Mouse (Mus musculus): Measurements from ENCODE around the gene C8g.

Gene C8g

GRCm38 (mm10) chr2:25500576-25501405, 728 bp downstream of the C8g start, which contains the start of gene Fbxw5:
Gene Fbxw5 (plus strand): TSS chr2:25500750.
- DNase-seq (ENCODE audit: low spot score in 2 of 2): peak; percentile 81 to 88

GRCm38 (mm10) chr2:25500071-25500575, 1.4 kb downstream of the C8g start:
- DNase-seq (ENCODE audit: low spot score in 2 of 2): no peak

GRCm38 (mm10) chr2:25498622-25499478, 2.7 kb downstream of the C8g start:
- no peak for DNase-seq (ENCODE audit: low spot score in 2 of 2)

- no peak for DNase-seq (ENCODE audit: low spot score in 2 of 2)
These were observed 3.5 kb downstream of the C8g start for GRCm38 (mm10) chr2:25497846-25498575.

- no peak for DNase-seq (ENCODE audit: low spot score in 2 of 2)
These were observed 5.1 kb downstream of the C8g start for GRCm38 (mm10) chr2:25496462-25496861.

GRCm38 (mm10) chr2:25493476-25493961, 8.0 kb downstream of the C8g start, which contains the start of gene Lcn12:
Gene Lcn12 (minus strand): TSS chr2:25493911.
- DNase-seq (ENCODE audit: low spot score in 2 of 2): no peak

GRCm38 (mm10) chr2:25492988-25493387, 8.5 kb downstream of the C8g start:
- no peak for DNase-seq (ENCODE audit: low spot score in 2 of 2)

GRCm38 (mm10) chr2:25488671-25489068, 12.8 kb downstream of the C8g start:
- no peak for DNase-seq (ENCODE audit: low spot score in 2 of 2)

- no peak for DNase-seq (ENCODE audit: low spot score in 2 of 2)
These were observed 13.4 kb downstream of the C8g start for GRCm38 (mm10) chr2:25487965-25488670.

- DNase-seq (ENCODE audit: low spot score in 2 of 2): no peak
These were observed 16.4 kb downstream of the C8g start for GRCm38 (mm10) chr2:25484901-25485647.

- peak; percentile 60 to 77 for DNase-seq (ENCODE audit: low spot score in 2 of 2)
These were observed 18.6 kb downstream of the C8g start for GRCm38 (mm10) chr2:25482969-25483368.

GRCm38 (mm10) chr2:25480541-25480940, 21.0 kb downstream of the C8g start:
- DNase-seq (ENCODE audit: low spot score in 2 of 2): no peak

GRCm38 (mm10) chr2:25479551-25480311, 21.8 kb downstream of the C8g start:
- no peak for DNase-seq (ENCODE audit: low spot score in 2 of 2)

GRCm38 (mm10) chr2:25477967-25478675, 23.4 kb downstream of the C8g start:
- no peak for DNase-seq (ENCODE audit: low spot score in 2 of 2)

GRCm38 (mm10) chr2:25477541-25477940, 24.0 kb downstream of the C8g start:
- no peak for DNase-seq (ENCODE audit: low spot score in 2 of 2)

- no peak for DNase-seq (ENCODE audit: low spot score in 2 of 2)
These were observed 29.0 kb downstream of the C8g start for GRCm38 (mm10) chr2:25472550-25472949.

GRCm38 (mm10) chr2:25469969-25470368, 31.6 kb downstream of the C8g start, which contains the start of gene Ptgds:
Gene Ptgds (minus strand): TSS chr2:25470046.
- no peak for DNase-seq (ENCODE audit: low spot score in 2 of 2)

Data from spleen, postnatal 4 days (tissue).